Mouse (Mus musculus) c-Kit-negative CD71-positive TER-119-positive erythroid progenitor cells, embryonic 14.5 days (primary cell): ENCODE results near the gene Slc38a3.

Source experiments
- DNase-seq: peaks from one replicate; pipeline ENCODE4 v3.0.0-alpha.2; 2013; ENCODE audit warnings: low read depth, low spot score

Slc38a3 gene

DNA sequence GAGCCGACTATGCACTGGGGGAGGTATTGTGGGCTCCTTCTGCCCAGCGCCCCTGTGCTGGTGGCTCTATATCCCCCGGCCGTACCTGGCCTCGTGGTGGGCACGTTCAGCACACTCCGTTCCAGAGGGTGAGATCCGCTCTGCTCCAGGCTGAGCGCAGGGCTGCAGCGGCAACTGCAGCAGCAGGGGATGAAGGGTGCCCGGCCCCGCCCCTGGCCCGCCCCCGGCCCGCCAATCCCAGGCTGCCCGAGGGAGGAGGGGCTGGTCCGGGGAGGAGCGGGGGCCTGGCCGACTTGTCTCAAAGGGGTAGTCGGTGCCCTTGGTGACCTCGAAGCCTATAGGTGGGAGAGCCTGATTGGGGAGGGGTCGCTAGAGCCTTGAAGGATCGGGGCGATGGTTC is 2.1 kb downstream of the Slc38a3 start:
- no peak for DNase-seq

DNA sequence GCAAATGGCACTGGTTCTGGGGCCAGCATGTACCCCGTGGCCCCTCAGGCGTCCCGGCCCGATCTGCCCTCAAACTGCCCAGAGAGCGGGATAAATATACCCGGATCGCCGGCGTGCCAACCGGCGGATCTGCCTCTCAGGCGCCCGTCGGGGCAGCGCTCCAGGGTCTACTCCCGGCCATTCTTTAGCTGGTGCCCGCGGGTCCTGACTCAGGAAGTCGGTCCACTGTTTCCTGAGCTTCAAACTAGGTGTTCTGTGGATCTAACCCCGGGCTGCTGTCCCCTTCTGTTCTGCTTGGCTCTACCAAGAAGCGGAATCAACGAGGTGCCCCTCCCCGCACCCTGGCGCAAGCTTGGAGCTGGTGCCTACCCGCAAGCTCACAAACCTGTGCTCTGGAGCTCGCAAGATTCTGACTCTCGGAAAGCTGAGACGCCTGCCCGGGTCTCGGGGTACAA is 2.6 kb downstream of the Slc38a3 start:
- no peak for DNase-seq

DNA sequence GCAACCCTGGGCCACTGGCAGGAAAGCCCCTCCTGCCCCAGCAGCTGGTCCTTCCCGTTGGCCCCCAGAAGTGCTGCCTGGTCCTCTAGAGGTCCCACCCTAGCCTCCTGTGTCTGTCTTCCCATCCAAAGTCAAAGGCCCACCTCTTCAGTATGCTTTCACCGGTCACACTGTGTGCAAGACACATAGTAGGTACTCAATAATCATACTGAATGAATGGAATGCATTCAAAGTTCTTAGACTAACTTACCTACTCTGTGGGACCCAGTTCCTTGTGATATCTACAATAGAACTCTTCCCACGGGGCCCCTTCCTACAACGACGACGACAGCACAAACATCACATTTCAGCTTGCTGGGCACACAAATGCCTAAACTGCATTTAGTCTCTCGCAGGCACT is 4.0 kb downstream of the Slc38a3 start:
- no peak for DNase-seq

DNA sequence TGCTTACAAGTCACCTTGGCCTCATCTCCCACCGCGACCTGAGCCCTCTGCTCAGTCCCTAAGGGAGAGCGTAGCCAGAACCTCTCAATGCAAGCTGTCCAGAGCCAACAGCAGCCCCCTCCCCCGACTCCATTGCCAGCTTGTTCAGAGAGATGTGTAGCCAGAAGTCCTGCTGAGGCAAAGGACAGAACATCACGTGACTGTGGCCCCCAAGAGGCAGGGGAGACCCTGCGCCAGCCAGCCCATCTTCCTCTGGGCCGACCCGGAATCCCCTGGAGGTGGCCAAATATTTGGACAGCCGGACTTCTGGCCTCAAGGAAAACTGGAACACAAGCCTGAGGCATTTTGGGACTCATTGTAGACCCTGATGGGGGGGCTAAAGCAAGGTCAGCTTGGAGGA is 5.8 kb downstream of the Slc38a3 start:
- no peak for DNase-seq

DNA sequence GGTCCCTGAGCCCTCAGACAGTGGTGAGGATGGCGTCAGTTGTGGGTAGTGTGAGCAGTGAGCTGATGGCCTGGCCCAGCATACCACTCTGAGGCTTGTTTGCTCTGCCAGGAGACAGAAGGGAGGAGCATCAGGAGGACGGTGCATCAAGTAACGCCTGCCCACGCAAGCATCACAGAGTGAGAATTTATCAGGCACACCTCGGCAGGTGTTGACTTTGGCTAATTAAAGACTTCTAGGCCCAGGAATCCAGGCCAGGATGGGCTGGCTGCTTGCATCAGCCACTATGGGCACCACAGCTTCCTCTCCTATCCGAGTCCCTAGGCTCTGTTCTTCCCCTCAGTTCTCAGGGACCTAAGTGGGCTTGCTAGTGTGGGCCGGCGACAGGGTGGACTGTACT is 7.0 kb downstream of the Slc38a3 start:
- DNase-seq: no peak

DNA sequence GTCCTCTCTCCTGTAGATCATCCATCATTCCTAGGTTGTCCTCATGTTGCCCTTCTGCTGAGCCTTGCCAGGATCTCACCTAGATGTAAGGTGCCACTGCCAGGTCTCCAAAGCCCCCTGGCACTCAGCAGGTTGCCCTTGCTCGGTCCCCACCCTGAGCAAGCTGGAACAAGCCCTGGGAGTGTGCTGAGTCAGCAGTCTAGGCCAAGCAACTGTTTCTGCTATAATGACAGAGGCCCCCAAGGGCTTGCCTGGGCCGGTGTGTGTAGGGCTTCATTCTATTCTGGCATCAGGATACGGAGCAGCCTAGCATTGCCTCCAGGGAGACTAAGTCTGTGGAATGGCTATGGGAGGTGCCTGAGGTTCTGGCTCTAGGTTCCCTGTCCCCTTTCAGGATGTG is 8.6 kb downstream of the Slc38a3 start:
- DNase-seq: no peak

DNA sequence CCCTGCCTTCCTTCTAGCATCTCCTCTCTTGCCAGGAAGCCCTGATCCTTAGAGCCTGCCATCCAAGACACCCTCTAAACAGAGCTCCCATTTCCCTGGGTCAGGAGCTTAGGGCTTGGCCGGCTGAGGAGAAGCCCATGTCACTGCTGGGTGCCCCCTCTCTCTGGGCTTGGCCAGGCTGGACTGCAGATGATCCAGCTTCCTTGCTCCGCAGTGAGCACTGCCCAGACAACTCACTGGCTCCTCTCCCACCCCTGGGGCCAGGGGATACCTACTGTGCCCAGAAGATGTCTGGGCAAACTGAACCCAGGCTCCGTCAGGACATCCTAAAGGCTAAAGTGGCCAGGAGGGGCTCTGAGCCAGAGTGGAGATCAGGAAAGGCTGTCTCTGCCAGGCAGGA is 9.4 kb downstream of the Slc38a3 start:
- no peak for DNase-seq

DNA sequence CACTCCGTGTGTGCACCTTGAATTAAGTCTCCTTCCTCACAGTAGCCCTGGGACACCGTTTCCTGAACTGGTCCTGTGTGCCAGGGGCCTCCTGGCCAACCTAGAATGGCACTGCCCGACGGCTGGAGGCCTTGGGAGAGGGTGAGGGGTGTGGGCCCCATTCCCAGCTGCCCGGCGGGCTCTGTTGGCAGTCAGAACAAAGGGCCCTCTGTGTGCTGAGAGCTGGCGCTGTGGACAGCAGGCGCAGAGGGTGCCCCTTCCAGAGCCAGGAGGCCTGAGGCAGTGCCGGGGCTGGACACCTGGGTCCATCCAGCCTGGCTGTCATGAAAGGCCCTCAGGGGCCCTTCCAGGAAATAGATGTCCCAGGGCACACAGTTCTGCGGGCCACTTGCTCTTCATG is 9.8 kb downstream of the Slc38a3 start:
- DNase-seq: no peak

DNA sequence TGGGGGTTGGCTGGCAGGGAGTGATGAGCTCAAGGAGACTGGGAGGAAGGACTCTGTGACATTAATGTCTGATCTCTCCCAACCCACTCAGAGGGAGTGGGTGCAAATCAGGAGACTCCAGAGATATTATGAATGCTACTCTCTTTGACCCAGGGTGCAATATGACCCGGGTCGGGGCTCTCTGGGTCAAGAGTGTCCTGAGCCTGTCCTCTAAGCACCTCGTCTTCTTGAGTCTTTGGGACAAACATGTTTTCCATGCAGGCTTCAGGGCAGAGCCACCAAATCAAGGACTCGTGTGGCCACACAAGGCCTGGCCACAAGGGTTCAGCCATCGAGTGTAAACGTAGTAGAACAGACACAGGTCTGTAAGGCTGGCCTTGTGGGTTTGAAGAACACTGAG is 11.2 kb downstream of the Slc38a3 start:
- DNase-seq: no peak

DNA sequence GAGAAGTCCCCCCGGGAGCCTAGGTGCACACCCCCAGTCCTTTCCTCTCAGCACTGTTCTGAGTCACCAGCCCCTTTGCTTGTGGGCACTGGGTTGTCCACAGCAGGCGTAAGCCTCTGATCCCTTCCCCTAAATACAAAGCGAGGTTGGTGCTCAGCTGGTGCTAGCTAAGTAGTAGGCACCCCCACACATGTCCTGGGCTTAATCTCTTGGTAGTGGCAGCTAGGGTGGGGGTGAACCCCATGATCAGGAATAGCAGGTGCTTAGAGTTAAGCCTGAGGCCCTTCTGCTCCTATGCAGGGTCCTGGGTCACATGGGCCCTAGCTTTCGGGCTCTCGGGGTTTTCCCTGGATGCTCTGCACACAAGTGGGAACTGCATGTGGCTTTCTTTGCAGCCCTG is 12.2 kb downstream of the Slc38a3 start:
- DNase-seq: no peak

DNA sequence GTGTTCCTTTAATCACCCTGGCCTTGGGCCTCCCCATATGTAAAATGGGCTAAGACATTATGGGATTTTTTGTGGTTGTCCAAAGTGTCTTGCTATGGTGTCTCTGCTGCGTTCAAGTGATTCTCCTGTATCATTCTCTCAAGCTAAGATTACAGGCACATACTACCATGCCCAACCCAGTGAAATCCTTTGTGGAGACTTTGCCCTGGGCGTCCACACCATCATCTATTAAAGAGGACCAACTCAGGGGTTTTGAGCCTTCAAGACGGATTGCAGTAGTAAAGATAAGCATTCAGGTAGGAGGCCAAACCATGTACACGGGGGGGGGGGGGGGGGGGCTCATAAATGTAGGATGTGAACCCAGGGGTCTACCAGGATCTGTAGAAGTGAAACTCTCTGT is 14.7 kb downstream of the Slc38a3 start:
- no peak for DNase-seq

DNA sequence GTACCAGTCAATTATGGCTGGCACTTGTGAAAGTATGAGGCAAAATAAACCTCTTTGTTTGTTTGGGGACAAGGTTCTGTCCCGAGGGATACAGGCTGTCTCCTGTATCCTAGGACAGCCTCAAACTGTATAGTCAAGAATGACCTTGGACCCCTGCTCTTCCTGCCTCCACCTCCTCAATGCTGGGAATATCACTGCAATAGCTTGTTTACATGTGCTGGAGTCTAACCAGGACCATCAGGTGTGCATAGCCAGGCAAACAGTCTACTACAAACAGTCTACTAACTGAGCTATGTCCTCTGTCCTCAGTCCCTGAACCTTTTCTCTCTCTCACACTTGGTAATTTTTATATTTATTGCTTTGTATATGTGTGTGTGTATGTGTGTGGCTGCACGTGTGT is 15.9 kb downstream of the Slc38a3 start:
- DNase-seq: no peak

DNA sequence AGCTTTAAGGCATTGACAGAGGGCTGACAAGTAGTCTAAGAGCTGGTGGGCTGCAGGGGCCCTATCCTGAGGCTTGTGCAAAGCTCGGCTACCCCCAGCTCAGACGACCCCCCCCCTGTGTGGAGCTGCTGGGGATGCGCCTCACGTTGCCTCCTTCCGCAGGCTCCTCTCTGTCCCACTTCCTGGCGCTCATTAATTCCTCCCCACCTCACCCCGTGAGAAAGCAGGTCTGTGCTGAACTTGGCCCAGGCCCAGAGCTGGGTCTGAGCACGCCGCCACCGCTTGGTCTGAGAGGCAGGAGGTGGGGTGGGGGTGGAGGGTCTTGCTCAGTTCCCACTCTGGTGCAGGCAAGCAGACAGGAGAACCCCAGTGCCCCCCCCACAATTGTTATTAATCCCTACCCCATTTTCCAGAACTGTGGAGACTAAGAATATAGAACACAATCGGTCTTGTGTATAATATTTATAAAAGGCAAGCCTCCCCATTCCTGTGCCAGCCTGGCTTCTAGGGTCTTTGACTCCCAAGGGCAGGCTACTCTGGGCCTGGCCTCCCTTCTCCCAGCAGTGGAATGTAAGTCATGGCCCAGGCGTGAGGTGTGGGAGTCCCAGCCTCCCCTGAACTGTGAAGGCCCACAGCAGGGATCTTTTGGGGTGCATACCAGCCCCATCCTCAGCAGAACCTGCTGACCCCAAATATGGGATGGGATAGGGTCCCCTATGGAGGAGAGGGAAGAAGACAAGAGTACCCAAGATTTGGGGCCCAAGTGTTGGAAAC is 18.4 kb downstream of the Slc38a3 start:
- DNase-seq: no peak

DNA sequence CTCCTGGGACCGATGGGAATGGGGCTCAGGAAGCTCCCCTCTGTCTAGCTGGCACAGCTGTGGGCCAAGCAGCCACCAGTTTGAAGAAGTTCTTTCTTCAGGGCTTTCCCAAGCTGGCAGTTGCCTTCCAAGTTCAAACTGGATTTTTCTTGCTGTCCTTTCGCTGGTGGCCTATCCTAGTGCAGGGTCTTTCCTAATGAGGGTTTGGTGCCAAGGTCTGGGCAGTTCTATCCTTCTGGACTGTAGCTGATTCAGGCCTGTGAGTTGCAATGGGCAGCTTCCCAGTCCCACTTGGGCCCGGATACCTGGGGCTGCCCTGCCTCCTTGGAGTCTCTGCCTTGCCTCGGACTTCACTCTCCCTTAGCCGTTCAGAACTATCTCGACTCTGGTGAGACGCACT is 19.1 kb downstream of the Slc38a3 start:
- no peak for DNase-seq

DNA sequence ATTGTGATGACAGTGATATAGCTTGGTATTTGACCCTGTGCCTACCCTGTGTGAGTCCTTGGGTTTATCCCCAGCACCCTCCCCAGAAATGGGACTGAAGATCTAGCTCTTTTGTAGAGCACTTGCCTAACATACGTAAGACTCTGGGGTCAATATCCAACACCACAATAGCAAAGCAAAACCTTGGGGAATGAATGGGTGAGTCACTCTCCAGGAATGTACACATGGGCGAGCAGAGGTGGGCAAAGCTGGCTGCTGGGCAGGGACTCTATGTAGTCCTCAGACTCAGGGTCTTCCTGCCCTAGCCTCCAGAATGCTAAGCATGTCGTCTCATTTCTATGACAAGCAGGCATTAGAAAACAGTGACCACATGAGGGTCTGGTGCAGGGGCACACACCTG is 20.6 kb downstream of the Slc38a3 start:
- DNase-seq: no peak

DNA sequence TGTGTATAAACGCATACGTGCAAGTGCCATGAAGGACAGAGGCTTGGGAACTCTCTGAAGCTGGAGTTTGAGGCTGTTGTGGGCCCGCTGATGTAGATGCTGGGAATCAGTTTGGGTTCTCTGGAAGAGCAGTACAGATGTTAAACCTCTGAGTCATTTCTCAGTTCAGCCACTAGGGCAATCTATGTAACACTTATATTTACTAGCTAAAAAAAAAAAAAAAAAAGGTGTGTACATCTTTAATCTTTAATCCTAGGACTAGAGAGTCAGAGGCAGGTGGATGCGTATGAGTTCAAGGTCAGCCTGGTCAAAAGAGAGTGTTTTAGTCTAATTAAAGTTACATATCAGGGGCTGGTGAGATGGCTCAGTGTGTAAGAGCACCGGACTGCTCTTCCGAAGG is 22.4 kb downstream of the Slc38a3 start:
- no peak for DNase-seq

DNA sequence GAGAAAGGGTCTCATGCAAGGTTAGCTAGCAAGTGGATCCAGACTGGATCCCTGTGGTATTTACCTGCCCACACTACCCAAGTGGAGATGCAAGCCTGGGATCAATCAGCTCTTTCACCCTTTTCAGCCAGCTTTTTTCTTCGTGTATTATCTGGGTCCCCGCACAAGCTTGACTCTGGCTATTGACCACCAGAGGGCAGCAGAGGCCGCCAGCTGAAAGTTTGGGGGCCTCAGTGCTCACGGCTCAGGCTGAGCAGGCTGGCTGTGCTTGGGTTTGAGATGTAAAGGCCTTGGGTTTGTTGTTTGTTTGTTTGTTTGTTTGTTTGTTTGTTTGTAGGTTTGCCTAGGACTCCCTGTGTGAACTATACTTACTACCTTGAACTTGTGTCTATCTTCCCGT is 23.8 kb downstream of the Slc38a3 start:
- DNase-seq: peak; percentile 70

DNA sequence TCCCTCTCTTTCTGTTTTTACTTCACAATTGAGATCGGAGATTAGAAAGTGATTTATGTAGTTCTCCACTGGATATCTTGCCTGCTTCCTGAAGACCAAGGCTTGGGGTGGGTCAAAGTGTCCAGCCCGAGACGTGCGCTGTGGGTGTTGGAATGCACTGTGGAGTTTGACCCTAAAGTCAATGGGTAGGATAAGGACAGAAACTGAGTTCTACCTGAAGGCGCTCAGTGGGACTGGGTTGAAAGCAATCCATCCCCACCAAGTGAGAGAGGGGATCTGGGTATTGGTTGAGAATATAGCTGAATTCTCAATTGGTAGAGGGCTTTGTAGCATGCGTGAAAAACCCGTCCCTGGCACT is 24.2 kb downstream of the Slc38a3 start:
- no peak for DNase-seq

DNA sequence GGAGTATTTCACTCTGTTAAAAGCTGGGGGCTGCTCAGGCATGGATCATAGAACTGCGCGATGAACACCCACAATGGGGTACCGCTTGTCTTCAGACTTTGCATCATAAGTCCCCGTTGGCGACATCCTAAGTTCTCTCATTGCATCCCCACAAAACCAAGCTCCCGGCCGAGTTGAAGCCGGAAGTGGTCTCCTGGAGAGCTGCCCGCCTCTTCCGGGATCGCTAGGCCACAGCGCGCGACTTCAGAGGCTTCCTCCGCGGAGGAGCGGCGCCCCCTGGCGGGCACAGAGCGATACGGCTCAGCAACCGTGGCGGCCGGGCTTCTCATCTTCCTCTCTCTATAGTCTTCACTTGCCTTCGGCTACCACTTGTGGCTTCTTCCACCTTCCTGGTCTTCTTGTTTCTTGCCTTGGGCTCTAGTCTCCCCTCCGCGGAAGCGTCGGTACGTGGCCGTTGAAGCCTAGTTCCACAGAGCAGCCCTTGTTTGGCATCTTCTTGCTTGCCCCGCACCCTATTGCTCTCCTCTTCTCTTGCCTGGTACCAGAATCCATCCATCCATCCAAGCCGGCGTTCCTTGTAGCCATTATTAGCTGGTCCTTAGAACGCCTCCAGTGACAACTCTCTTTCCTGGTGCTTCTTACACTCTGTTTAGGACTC is 24.7 kb downstream of the Slc38a3 start:
- peak; percentile 83 for DNase-seq

DNA sequence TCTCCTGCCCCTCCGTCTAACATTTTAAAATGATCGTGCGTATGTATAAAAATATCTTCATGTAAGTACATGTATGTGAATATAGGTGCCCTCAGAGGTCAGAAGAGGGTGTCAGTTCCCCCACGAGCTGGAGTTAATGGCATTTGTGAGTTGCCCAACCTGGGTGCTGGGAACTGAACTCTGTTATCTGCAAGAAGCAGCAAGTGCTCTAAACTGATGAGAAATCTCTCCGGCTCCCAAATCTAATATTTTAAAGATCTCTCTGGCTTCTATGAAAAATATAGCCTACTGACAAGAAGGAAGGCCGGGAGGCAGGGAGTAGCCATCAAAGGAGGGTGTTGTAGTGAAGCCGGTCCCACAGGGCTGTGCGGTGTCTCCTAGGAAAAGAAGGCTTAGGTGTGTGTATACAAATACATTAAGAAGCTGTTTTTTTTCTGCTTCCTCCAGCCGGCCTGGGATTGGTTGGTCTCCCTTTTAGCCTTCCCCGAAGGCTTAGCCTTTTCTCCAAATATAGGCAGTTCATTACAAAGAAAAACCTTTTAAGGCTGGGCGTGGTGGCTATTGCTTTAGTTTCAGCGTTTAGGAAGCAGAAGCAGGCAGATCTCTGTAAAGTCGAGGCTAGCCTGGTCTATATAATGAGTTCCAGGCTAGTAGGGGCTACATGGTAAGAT is 25.7 kb downstream of the Slc38a3 start:
- no peak for DNase-seq

DNA sequence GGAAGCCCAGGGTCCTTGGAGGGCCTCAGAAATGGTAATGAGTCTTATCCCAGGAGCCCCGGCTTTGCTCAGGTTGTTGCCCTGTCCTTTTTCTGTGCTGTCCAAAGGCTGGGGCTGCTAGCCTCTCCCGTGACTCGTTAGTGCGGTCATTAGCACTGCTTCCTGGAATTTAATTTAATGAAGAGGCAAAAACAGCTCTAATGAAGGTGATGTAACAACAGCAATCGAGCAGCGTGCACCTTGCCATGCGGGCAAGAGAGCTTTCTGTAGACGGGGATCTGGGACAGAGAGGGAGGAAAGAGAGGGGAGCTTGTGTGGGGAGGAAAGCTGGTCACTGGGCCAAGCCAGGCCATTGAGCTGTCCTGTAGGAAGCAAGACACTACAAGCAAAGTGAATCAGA is 27.7 kb downstream of the Slc38a3 start:
- DNase-seq: no peak

DNA sequence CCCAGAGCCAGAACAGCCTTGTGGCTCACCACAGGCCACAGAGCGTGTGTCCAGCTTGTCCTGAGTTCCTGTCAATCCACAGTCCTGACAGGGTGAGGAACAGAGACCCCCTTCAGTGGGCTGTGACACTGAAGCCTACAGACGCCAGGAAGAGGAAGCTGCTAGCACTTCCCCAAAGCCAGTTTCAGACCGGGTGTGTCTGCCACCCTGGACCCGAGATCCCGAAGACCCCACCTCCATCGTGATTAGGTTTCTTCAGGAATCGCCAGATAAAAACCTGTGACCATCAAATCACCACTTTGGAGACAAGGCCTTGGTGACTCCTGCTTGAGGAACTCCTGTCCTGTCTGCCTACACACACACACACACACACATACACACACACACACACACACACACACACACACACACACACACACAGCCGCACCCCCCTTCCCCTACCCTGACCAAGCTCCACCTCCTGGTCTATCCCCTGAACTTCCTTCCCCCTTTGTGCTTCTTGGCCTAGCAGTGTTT is 29.0 kb downstream of the Slc38a3 start:
- no peak for DNase-seq

DNA sequence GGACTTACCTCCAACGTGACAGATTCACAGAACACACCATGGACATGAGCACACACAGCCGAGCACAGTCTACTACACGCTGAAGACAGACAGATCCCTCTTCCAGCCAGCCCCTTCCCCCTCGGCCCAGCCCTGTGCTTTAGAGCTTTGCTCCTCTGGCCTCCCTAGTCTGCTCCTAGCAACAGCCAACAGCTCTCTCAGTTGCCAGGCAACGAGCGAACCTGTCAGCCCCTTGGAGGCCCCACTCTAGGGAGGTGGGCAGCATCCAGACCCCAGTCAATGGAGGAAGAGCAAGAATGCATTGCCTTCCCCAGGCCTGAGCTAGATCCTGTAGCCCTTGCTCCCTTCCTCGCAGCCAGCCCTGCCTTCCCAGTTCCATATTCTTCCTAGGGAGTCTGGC is 32.3 kb downstream of the Slc38a3 start:
- no peak for DNase-seq
